Mouse (Mus musculus): Measurements from ENCODE around the gene Zic3. TPM values are rescaled to one million over a fixed set of nuclear protein-coding genes. Genes with fewer than 3 reads are reported as not detected.

The Zic3 gene
- not detected for polyA plus RNA-seq (2017; shearing (Covaris generic))

DNA sequence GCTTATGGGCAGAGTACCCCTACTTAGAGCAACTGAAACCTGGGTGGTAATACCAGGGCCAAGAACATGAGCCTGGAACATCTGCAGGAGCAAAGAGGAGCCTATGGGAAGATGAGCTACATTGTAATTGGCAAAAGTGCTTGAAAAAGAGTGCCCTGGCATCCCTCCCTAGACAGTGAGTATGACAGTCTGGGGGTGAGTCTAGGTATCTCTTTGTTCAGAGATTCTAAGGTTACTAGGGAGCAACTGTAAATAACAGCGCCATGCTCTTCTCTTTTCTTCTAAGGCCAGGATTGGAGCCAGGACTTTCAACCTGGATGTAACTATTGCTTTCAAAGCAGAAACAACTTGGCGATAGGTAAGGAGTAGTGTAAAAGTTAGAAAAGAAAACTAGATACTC, at the start of gene Zic3:
Gene Zic3, plus strand, starts transcription at position 301 of the 400 bp plus-strand sequence.
- ATAC-seq, result no peak

DNA sequence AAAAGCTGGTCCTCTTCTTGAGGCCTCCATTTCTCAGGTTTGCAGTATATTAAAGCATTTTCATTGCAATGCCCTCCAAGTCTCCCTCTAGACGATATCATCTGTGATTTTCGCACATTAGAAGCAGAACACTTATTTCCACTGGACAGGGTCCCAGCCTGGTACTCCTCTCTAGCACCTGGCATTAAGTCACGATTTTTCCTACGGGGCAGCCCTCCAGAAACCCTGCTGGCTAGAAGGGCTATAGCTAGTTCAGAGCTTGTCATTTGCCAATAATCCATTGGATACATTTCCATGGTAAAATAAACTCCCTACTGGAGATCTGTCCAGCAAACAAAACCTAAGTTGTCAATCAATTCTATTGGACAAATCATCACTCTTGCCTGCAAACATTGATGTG, 40.1 kb upstream of the Zic3 start:
- ATAC-seq, result no peak

DNA sequence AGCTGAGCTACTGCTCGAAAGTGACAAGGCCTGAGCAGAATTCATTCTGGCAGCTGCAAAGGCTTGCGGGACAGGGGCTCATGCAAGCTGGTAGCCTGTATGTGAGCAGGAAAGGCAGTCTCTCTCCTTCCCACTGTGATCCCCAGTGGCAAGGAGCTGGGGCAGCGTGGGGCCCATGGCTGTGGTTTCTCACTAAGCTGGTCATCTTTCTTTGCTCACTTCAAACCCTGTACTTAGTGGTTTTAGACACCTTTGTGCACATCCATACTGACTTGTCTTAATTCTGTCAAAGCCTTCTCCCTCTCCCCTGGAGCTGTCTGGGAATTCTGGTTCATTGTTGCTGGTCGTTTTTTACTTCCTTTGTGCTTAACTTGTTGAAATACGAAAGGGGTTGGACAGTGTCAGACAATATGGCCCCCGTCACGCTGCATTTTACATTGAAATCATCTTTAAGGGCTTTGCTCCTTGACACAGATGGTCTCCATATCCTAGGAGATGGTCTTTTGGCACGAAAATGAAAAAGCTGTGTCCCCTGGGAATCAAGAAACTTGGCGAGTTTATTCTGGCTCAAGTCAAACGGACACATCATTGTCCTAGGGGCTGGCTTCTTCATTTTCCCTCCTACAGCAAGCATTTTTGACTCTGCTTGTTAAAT, 34.9 kb upstream of the Zic3 start:
- ATAC-seq, result no peak

DNA sequence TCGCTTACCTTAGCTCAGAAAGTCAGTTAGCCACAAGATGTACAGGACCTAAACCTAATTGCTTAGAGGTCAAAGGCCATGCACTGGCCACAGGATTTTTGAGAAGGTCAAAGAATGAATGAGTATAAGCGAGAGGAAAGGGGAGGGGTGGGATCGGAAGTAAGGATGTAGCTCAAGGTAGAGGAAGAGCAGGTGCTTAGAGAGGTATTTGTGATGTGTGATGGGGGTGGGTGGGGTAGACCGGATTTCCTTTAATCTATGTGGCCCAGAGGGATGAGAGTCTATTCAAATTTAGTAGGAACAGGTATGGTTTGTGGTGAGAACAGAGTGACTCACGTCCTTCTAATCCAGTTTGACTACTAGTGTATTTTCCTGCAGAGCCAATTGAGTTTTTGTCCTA, 9.1 kb upstream of the Zic3 start:
- ATAC-seq, result no peak

DNA sequence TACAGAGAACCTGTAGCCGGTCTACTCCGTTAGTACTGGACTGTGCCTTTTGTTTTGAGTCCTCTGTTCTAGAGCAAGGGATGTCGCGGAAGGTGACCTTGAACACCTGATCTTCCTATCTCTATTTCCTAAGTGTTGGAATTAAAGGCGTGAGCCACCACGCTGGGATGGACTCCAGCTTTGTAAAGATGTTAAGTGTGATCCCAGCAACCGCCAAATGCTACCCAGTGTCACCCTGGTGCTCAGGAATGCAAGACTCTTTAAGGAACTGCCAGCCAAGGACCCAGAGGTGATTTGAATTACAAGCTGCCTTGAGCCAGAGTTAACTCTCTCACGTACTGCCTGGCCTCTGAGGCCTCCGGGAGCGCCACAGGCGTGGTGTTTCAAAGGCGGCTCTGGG, 8.4 kb upstream of the Zic3 start:
- no peak for ATAC-seq

DNA sequence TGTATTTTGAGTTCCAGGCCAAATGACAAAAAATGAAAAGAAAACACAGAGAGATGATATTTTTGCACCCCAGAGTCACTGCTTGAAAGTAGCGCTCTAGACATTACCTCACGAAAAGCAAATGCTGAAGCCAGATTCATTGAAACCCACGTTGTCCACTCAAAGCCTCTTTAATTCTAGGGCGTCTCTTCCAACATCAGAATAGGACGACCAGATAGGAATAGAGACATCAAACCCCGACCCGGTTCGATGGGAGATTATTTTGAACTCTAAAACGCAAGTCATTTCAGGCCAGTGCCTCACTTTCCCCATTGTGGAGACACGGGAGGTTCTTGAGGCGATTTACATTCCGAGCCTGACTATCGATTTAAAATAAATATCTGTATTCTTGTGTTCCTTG, 7.7 kb upstream of the Zic3 start:
- ATAC-seq, result no peak

DNA sequence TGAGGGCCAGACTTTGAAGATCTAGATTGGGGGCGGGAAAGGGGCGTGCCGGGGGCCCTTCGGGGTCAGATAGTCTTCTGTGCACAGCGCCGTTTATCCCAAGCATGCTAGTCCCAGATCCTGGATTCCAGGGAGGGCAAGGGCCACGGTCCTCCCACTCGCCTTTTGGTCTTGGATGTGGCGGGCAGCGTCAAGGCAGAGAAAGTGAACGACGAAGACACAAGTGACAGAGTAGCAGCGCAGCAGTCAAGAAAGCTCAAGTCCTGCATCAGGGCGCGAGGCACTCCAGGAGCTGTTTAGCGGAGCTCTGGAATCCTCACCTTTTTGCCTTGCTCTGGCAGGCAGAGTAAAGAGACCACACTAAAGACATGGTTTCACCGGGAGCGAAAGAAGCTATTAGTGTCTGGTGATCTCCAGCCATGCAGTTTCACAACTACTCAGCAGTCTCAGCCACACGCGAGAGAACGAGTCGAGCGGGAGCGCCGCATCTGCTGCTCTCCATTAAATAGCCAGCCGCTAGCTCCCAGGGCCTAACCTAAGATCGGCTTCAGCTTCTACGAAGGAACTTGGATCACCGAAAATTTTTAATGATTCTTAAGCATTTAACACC, 7.1 kb upstream of the Zic3 start:
- ATAC-seq, result no peak

DNA sequence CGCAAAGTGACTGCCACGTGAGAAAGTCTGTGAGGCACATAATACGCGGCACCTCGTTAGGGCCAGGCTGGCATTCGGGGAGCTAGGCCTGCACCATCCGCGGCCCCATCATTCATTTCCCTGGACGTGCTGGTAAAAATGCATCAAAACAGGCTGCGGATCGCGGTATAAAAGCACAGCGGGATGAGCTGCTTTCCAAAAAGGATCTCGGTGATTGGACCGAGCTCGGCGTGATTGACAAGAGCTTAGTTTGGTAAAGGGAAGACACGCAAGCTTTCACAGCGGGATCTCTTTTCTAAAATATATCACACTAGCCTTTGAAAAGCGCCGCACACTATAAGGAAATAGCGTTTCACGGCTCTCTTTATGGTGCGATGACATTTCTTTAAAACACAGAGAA, 3.8 kb upstream of the Zic3 start:
- no peak for ATAC-seq

DNA sequence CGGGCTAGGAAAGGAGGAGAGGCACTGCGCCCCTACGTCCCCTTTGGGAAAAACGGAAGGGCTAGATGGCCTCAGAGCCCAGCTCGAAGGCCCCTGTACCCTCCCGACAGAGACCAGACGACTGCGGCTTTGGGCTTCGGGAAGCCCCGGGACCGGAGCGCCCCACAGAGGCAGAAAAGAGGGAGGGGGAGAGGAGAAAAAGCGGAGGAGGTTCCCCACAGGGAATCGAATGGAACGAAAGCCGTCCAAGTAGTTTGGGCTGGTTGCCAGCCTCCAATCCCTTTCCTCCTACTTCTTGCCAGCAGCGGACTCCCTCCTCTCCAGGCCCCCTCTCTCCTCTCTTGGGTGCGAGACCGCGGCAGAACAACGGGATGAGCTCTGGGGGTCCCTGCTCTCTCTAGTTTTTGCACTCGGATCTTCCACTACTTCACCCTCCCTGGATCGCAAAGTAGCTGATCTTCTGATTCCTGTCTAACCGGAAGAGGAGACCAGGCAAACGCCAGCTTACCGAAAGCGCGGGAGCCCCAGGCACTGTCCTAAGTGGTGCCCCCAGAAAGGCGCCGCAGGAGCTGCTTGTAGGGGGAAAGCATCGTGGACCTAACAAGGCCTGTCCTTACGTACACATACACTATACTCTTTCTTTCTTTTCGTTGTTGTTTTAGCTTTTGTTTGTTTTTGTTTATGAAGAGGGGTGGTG, 3.1 kb upstream of the Zic3 start:
- ATAC-seq, result no peak

DNA sequence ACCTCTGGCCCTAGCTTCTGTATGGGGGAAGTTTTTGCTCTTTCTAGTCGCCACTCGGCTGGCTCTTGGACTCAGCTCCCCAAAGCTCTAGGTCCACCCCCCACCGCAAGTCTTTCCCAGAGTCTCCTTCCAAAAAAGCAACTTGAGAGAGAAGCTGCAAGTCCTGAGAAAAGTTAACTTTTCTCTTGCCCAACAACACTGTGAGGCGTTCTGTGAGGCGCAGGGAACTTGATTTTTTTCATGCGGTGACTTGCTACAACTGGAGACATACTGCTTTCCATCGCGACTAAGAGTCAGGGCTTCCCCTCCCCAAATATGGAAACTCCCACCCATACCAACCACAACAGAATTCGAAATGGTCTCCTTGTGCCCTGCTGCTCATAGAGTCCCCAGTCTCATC, 5.1 kb downstream of the Zic3 start:
- ATAC-seq, result no peak

DNA sequence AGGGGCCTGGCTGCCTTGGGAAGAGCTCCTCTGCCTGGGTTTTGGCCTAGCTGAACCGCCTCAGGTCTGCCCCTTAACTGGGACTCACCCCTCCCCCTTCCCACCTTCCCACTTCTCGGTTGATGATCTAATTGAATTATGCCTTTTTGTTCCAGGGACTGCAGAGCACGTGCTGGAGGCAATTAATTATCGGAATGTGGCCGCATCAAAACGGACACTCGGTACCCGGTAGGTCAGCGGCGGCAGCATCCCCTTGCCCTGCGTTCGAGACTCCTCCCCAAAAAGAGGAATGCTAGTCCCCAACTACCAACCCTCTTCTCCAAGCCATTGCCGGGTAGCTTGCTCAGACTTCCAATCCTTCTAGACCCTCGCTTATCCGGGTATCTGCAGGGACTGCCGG, 5.6 kb downstream of the Zic3 start:
- no peak for ATAC-seq

DNA sequence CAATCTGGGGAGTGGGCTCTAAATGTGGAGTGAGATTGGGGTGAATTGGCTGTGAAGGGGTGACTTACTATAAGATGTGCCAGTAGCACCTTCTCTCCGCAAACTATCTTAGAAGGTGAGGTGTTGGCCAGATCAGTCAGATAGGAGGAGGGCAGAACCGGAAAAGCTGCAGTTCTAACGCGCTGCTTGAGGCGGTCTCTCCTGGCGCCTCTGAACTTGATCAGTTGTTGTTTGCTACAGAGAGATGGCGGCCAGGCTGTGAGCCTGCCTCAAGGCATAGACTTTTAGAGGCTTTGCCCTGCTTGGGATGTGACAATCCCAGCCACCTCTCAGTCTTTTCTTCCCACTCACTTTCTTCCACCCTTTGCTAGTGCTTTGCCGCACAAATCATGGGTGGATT, 6.4 kb downstream of the Zic3 start:
- no peak for ATAC-seq

DNA sequence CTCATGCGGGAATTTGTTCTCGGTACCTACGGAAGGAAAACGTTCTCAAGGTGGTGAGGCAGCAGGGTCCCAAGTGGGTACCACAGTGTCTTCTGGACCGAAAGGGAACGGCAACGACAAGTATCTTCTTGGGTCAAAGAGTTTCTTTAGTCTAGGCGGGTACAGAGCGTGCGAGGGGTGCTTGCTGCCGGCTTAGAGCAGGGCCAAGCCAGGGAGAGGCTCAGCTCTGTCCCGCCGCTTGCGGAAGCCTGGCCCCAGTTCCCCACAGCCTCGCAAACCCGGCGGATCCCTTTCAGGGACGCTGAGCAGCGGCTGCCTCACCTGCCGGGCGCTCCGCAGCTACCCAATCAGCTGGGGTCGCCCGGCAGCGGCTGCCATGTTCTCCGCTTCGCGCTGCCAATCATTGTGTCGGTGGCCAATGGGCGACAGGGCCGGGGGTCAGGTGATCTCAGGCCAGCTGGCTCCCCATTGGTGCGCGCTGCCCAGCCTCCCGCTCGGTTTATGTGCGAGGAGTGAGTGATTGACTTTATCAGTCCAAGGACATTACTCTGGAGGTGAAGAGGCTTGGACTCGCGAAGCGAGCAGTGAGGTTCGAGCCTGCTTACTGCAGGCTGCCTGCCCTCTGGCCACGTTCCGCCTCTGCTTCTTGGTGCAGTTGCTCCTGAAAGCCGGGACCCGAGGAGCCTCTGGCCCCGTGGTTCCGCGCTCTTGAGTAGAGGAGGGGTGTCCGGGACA, 7.8 kb downstream of the Zic3 start:
- ATAC-seq, result no peak

DNA sequence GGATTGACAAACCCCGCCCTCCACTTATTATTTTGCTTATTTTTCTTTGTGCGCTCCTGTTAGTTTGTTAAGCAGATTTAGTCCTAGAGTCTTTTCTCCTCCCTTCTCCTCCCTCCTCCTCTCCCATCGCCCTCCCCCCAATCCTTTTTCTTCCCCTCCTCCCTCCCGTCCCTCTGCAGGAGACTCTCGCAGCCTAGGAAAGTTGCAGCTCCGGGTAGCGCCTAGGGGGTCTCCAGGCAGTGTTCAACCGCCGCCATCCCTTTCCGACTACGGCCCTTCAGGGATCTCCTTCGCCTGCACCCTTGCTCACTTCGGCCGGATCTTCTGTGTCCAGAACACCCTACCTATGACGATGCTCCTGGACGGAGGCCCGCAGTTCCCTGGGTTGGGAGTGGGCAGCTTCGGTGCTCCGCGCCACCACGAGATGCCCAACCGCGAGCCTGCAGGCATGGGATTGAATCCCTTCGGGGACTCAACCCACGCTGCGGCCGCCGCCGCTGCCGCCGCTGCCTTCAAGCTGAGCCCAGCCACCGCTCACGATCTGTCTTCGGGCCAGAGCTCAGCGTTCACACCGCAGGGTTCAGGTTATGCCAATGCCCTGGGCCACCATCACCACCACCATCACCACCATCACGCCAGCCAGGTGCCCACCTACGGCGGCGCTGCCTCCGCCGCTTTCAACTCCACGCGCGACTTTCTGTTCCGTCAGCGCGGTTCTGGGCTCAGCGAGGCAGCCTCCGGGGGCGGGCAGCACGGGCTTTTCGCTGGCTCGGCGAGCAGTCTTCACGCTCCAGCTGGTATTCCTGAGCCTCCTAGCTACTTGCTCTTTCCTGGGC, 8.6 kb downstream of the Zic3 start:
- no peak for ATAC-seq

DNA sequence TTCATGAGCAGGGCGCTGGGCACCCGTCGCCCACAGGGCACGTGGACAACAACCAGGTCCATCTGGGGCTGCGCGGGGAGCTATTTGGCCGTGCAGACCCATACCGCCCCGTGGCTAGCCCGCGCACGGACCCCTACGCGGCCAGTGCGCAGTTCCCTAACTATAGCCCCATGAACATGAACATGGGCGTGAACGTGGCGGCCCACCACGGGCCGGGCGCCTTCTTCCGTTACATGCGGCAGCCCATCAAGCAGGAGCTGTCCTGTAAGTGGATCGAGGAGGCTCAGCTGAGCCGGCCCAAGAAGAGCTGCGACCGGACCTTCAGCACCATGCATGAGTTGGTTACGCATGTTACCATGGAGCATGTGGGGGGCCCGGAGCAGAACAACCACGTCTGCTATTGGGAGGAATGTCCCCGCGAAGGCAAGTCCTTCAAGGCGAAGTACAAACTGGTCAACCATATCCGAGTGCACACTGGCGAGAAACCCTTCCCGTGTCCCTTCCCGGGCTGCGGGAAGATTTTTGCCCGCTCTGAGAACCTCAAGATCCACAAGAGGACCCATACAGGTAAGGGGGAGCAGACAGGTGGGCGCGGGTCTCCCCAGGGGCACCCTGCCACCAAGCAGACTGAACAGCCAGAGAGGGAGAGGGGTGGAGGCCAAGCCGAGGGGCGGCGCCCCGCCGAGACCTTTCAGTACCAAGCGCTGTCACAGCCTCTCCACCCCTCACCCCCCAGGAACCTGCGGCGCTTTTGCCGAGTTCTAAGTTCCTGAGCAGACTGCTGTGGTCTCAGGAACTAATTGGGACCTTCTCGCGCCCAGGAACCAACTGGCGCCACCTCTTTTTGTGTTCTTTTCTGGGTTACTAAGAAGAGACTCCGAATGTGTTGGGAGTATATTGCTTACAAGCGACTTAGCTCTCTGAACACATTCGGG, 9.4 kb downstream of the Zic3 start:
- ATAC-seq, result no peak

DNA sequence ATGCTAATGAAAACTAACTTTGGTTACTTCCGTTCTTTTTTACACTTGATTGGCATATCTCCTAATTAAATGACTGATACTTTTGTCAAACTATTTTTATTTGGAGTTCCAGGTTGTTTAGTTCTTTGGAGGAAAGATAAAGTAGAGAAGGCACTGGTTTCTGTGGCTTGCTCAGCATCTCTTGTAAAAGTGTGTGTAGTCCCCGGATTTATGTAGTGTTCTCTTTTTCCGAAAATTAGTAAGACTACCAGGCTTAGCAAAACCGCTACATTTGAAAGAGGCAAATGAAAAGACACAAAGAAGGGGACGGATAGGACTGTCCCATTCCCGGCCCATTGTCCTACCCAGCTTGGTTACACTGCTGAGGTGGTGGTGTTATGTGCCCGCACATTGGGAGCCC, 10.1 kb downstream of the Zic3 start:
- ATAC-seq, result no peak

DNA sequence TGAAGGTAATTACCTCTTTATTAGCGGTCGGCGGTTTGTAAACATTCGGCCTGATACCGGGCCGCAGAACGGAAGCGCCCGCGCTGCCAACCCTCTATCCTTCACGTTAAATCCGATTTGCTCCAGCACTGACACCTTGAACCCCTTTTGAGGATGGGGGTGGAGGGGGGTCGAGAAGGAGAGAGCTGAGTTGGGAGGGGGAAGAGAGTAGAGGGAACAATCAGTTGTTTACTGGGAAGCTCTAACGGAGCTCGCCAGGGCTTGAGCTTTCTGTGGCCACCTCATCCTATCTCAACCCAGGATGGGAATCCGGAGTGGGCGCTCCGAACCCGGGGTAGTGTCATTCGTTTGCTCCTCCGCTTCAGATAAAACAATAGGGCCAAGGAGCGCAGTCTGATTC, 11.0 kb downstream of the Zic3 start:
- no peak for ATAC-seq

DNA sequence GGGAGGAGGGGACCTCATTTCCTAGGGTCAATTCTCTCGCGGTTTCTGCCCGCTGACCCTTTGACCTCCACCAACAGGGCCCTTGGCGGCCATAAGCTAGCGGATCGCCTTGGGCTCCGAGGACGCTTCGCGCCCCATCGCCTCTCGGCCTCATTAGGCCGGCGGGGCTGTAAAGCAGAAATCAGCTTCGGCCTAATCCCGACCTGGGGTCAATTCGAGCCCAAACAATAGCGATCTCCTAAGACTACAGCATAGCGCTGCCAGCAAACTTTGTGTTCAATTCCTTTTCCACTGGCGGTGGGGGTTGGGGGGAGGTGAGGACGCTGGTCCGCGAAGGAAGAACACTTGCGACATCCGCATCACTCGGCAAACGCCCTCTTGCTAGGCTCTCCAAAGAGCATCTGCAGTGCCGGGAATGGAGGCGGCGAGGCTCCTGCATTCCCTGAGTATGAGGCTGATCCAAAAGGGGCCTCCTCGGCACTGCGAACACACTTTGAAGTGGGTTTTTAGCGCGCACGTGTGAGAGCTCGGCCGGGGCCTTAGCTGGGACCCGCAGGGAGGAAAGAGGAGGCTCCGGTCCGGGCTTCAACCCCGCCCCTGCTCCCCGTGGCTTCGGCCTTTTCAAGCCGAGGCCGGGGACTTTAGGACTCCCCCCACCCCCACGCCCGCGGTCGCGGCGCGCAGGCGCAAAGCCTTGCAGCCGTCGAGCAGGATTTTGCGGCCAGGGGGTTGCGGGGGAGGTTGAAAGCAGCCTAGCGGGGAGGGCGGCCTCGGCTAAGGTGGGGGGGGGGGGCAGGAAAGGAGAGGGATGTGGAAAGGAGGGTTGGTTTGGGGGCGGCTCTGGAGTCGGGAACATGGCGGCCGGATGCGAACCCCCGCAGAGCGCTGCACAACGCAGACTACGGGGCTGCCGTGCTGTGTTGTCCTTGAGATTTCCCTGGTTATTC, 15.8 kb downstream of the Zic3 start:
- no peak for ATAC-seq

DNA sequence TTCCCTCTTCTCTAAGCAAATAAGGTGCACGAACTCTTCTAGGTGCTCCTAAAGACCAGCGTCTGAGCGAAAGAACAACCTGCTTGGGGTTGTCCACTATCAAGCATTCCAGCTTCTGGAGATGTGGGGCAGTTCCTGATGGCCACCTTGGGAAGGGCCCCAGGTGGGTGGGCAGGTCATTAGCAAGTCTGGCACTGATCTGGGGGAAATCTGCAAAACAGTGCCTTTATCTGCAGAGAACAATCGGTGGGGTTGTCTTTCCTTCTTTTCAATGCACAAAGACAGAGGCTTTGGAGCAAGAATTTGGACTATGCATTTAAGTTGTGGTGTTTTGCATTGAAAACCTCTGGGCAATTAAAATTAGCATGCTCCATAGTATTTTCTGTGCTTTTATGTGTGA, 17.2 kb downstream of the Zic3 start:
- ATAC-seq, result no peak

DNA sequence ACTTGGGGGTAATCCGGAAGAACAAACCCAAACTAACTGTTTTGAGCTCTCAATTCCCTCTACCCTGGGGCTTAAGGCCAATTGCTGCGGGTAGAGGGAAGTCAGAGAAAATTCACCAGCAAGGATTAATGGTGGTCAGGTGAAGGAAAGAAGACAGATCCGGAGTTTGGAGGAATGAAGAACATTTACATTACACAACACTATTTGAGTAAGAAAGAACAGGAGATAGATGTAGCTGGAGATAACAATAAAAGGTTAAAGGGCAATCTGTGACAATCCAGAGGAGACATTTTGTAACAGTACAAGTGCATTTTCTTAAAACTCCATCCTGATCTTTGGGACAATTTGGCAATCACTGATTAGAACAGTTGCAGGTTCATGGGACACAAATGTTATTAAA, 19.4 kb downstream of the Zic3 start:
- ATAC-seq, result no peak
